Mouse (Mus musculus) neural tube, embryonic 11.5 days (tissue): Measurements from ENCODE around the gene Trim66. TPM values are rescaled to one million over a fixed set of nuclear protein-coding genes. Genes with fewer than 3 reads are reported as not detected.

Source experiments
- ATAC-seq: fragments of 200-750 bp; cut with Nextera tagmentation; 2 replicates; pipeline ENCODE4 v1.8.0; 2017; ENCODE audit warnings: moderate number of reproducible peaks, mild to moderate bottlenecking, moderate TSS enrichment, moderate library complexity; ENCODE audit not compliant: insufficient read depth, low FRiP score, low TSS enrichment
- DNase-seq: peaks from one replicate; pipeline ENCODE4 v3.0.0-alpha.2; 2015; ENCODE audit warnings: low spot score
- H3K27ac ChIP-seq: fragments of 300-500 bp; sonication (generic); 2 replicates; pipeline ENCODE4 v1.5.1; 2014; ENCODE audit warnings: low read depth, mild to moderate bottlenecking, low read length
- H3K27me3 ChIP-seq: fragments of 300-500 bp; sonication (generic); 2 replicates; pipeline ENCODE4 v1.6.1; 2014; ENCODE audit warnings: mild to moderate bottlenecking, low read length, mixed read lengths; ENCODE audit not compliant: control insufficient read depth, insufficient read depth
- H3K36me3 ChIP-seq: fragments of 300-500 bp; sonication (generic); 2 replicates; pipeline ENCODE4 v1.6.1; 2014; ENCODE audit warnings: mild to moderate bottlenecking, low read length, moderate library complexity, mixed read lengths; ENCODE audit not compliant: control insufficient read depth, insufficient read depth
- H3K4me1 ChIP-seq: fragments of 300-500 bp; sonication (generic); 2 replicates; pipeline ENCODE4 v1.6.1; 2014; ENCODE audit warnings: low read length, mixed read lengths; ENCODE audit not compliant: control insufficient read depth, insufficient read depth
- H3K4me2 ChIP-seq: fragments of 300-500 bp; sonication (generic); 2 replicates; pipeline ENCODE4 v1.6.1; 2014; ENCODE audit warnings: low read depth, mild to moderate bottlenecking, moderate library complexity
- H3K4me3 ChIP-seq: fragments of 300-500 bp; sonication (generic); 2 replicates; pipeline ENCODE4 v1.5.1; 2014; ENCODE audit warnings: low read depth, low read length
- H3K9ac ChIP-seq: fragments of 300-500 bp; sonication (generic); 2 replicates; pipeline ENCODE4 v1.6.1; 2014; ENCODE audit warnings: mild to moderate bottlenecking, low read length
- H3K9me3 ChIP-seq: fragments of 300-500 bp; sonication (generic); 2 replicates; pipeline ENCODE4 v1.6.1; 2016; ENCODE audit warnings: low read length; ENCODE audit not compliant: control insufficient read depth
- WGBS: fragments of 180-500 bp; shearing (Covaris S2); extraction: QIAGEN DNeasy Blood & Tissue Kit; methylation state at CpG from one replicate; pipeline ENCODE4 v1.1.7; 2014; 5-methylcytosine and 5-hydroxymethylcytosine counted together
- polyA plus RNA-seq: library from polyadenylated mRNA; unstranded; fragments of >200 nt; fragmentation: Nextera tagmentation; extraction: Ambion mirVana; gene quantifications from 2 replicates; pipeline ENCODE4 v1.2.1, GENCODE M21; 2014

Gene Trim66
- polyA plus RNA-seq, 1 experiment from 2014 or later: 0.15 TPM

GRCm38 (mm10) chr7:109455748-109456147 lies 52.2 kb downstream of the Trim66 start:
- Histone ChIP-seq H3K4me3 (no peak overlapping the region), H3K4me2 (no peak overlapping the region), H3K36me3 (no peaks in the 10 kb centered on the region), H3K27me3 (no peaks in the 10 kb centered on the region), H3K9ac (no peak overlapping the region), H3K9me3 (no peaks in the 10 kb centered on the region), H3K4me1 (no peaks in the 10 kb centered on the region), H3K27ac (no peak overlapping the region)
- ATAC-seq (no peak), DNase-seq (no peak)
- 62% methylated on average over 2 of the region's 2 CpGs for WGBS

GRCm38 (mm10) chr7:109454856-109455255 lies 53.1 kb downstream of the Trim66 start:
- H3K27ac ChIP-seq: no peak overlapping the region
- H3K4me1 ChIP-seq: no peaks in the 10 kb centered on the region
- no peaks in the 10 kb centered on the region for H3K9me3 ChIP-seq
- no peak for DNase-seq
- H3K9ac ChIP-seq: no peak overlapping the region
- H3K4me2 ChIP-seq: no peak overlapping the region
- WGBS: 93% methylated on average over 9 of the region's 9 CpGs
- H3K4me3 ChIP-seq: no peak overlapping the region
- no peaks in the 10 kb centered on the region for H3K27me3 ChIP-seq
- H3K36me3 ChIP-seq: no peaks in the 10 kb centered on the region
- ATAC-seq: no peak

GRCm38 (mm10) chr7:109448060-109448459 lies 59.9 kb downstream of the Trim66 start:
- Histone ChIP-seq H3K4me3 (no peak overlapping the region), H3K36me3 (no peaks in the 10 kb centered on the region), H3K4me1 (no peaks in the 10 kb centered on the region), H3K4me2 (no peak overlapping the region), H3K9ac (no peak overlapping the region), H3K27ac (no peak overlapping the region), H3K27me3 (no peaks in the 10 kb centered on the region), H3K9me3 (no peaks in the 10 kb centered on the region)
- DNase-seq (no peak), ATAC-seq (no peak)
- WGBS: 71% methylated on average over 2 of the region's 2 CpGs

- no peak overlapping the region for H3K4me2 ChIP-seq
- no peak overlapping the region for H3K27ac ChIP-seq
- no peaks in the 10 kb centered on the region for H3K36me3 ChIP-seq
- no peaks in the 10 kb centered on the region for H3K4me1 ChIP-seq
- H3K4me3 ChIP-seq: no peak overlapping the region
- no peaks in the 10 kb centered on the region for H3K27me3 ChIP-seq
- no peak overlapping the region for H3K9ac ChIP-seq
- ATAC-seq: no peak
- H3K9me3 ChIP-seq: no peaks in the 10 kb centered on the region
- peak; percentile 53 for DNase-seq
- 12% methylated on average over 6 of the region's 6 CpGs for WGBS
These were observed 62.9 kb downstream of the Trim66 start for GRCm38 (mm10) chr7:109445012-109445411.

- ATAC-seq: no peak
- no peaks in the 10 kb centered on the region for H3K4me1 ChIP-seq
- no peaks in the 10 kb centered on the region for H3K36me3 ChIP-seq
- H3K9me3 ChIP-seq: no peaks in the 10 kb centered on the region
- no peak overlapping the region for H3K9ac ChIP-seq
- no peaks in the 10 kb centered on the region for H3K27me3 ChIP-seq
- H3K27ac ChIP-seq: no peak overlapping the region
- no peak for DNase-seq
- H3K4me3 ChIP-seq: no peak overlapping the region
- no peak overlapping the region for H3K4me2 ChIP-seq
- 89% methylated on average over 5 of the region's 5 CpGs for WGBS
These were observed 65.2 kb downstream of the Trim66 start for GRCm38 (mm10) chr7:109442739-109443138.

- H3K36me3 ChIP-seq: no peaks in the 10 kb centered on the region
- ATAC-seq: no peak
- no peaks in the 10 kb centered on the region for H3K27me3 ChIP-seq
- no peak overlapping the region for H3K27ac ChIP-seq
- H3K4me2 ChIP-seq: no peak overlapping the region
- no peak overlapping the region for H3K4me3 ChIP-seq
- DNase-seq: no peak
- H3K9me3 ChIP-seq: no peaks in the 10 kb centered on the region
- no peak overlapping the region for H3K9ac ChIP-seq
- 92% methylated on average over 9 of the region's 9 CpGs for WGBS
- no peaks in the 10 kb centered on the region for H3K4me1 ChIP-seq
These were observed 67.2 kb downstream of the Trim66 start for GRCm38 (mm10) chr7:109440697-109441269.

GRCm38 (mm10) chr7:109438781-109439591 lies 68.9 kb downstream of the Trim66 start, which contains the start of gene Stk33:
Stk33 (minus strand) TSS chr7:109439081.
- Histone ChIP-seq H3K9ac (peak within 1 kb of the TSS; percentile 78), H3K4me2 (peak within 1 kb of the TSS; percentile 85), H3K36me3 (no peaks in the 10 kb centered on the region), H3K27me3 (no peaks in the 10 kb centered on the region), H3K9me3 (no peaks in the 10 kb centered on the region), H3K27ac (peak within 1 kb of the TSS; percentile 85), H3K4me3 (peak within 1 kb of the TSS; percentile 42), H3K4me1 (no peaks in the 10 kb centered on the region)
- DNase-seq (peak; percentile 83), ATAC-seq (peak; percentile 86)
- under 1% methylated on average over 60 of the region's 62 CpGs for WGBS

GRCm38 (mm10) chr7:109424422-109425159 lies 83.3 kb downstream of the Trim66 start:
- Histone ChIP-seq H3K9me3 (no peaks in the 10 kb centered on the region), H3K4me1 (no peaks in the 10 kb centered on the region), H3K36me3 (no peaks in the 10 kb centered on the region), H3K4me2 (no peak overlapping the region), H3K27ac (no peak overlapping the region), H3K27me3 (no peaks in the 10 kb centered on the region), H3K4me3 (no peak overlapping the region), H3K9ac (no peak overlapping the region)
- ATAC-seq (no peak), DNase-seq (no peak)
- 70% methylated on average over 3 of the region's 3 CpGs for WGBS
